Mouse (Mus musculus) heart, embryonic 13.5 days (tissue): ENCODE data around the gene Trip10. TPM values are rescaled to one million over a fixed set of nuclear protein-coding genes. Genes with fewer than 3 reads are reported as not detected.

ENCODE experiments used
- ATAC-seq: fragments of 200-750 bp; cut with Nextera tagmentation; 2 replicates; pipeline ENCODE4 v1.8.0; 2017; ENCODE audit warnings: moderate TSS enrichment; ENCODE audit not compliant: insufficient number of reproducible peaks, low FRiP score, low TSS enrichment; ENCODE audit errors: extremely low read depth
- H3K27ac ChIP-seq: fragments of 300-500 bp; sonication (generic); replicated peaks from 2 replicates; pipeline ENCODE4 v1.5.1; 2015; ENCODE audit warnings: moderate library complexity, mild to moderate bottlenecking, inconsistent platforms
- H3K27me3 ChIP-seq: fragments of 300-500 bp; sonication (generic); replicated peaks from 2 replicates; pipeline ENCODE4 v1.6.1; 2015; ENCODE audit warnings: mild to moderate bottlenecking, inconsistent platforms
- H3K36me3 ChIP-seq: fragments of 300-500 bp; sonication (generic); 2 replicates; pipeline ENCODE4 v1.6.1; 2015; ENCODE audit warnings: mild to moderate bottlenecking, inconsistent platforms
- H3K4me1 ChIP-seq: fragments of 300-500 bp; sonication (generic); 2 replicates; pipeline ENCODE4 v1.6.1; 2015; ENCODE audit warnings: inconsistent platforms
- H3K4me2 ChIP-seq: fragments of 300-500 bp; sonication (generic); 2 replicates; pipeline ENCODE4 v1.6.1; 2015; ENCODE audit warnings: inconsistent platforms, mild to moderate bottlenecking, moderate library complexity
- H3K4me3 ChIP-seq: fragments of 300-500 bp; sonication (generic); 2 replicates; pipeline ENCODE4 v1.5.1; 2015; ENCODE audit warnings: moderate library complexity, mild to moderate bottlenecking, inconsistent platforms
- H3K9ac ChIP-seq: fragments of 300-500 bp; sonication (generic); 2 replicates; pipeline ENCODE4 v1.6.1; 2015; ENCODE audit warnings: inconsistent platforms, mild to moderate bottlenecking, moderate library complexity
- H3K9me3 ChIP-seq: fragments of 300-500 bp; sonication (generic); 2 replicates; pipeline ENCODE4 v1.6.1; 2016; ENCODE audit warnings: inconsistent platforms
- WGBS: fragments of 180-500 bp; shearing (Covaris S2); methylation state at CpG from one replicate; pipeline ENCODE4 v1.1.7; 2015; ENCODE audit warnings: mixed read lengths; 5-methylcytosine and 5-hydroxymethylcytosine counted together
- polyA plus RNA-seq: library from polyadenylated mRNA; unstranded; fragments of >200 nt; fragmentation: Nextera tagmentation; extraction: Ambion mirVana; gene quantifications from 2 replicates; pipeline ENCODE4 v1.2.1, GENCODE M21; 2015

Gene Trip10
- 35.2 and 39.7 TPM in 2 replicates for polyA plus RNA-seq

GRCm38 (mm10) chr17:57249186-57250181, at the start of gene Trip10:
Gene Trip10, plus strand, starts transcription at chr17:57249455.
- peak; percentile 70 for ATAC-seq
- no peaks in the 10 kb centered on the region for H3K27me3 ChIP-seq
- peak within 1 kb of the TSS; percentile 95 for H3K27ac ChIP-seq
- peak within 1 kb of the TSS; percentile 99 for H3K4me2 ChIP-seq
- H3K4me1 ChIP-seq, result peaks cover 32% of the 10 kb centered on the region
- H3K9me3 ChIP-seq, result no peaks in the 10 kb centered on the region
- peak within 1 kb of the TSS; percentile 69 for H3K4me3 ChIP-seq
- under 1% methylated on average over 50 of the region's 52 CpGs for WGBS
- peaks cover 26% of the 10 kb centered on the region for H3K36me3 ChIP-seq
- peak within 1 kb of the TSS; percentile 84 for H3K9ac ChIP-seq

DNA sequence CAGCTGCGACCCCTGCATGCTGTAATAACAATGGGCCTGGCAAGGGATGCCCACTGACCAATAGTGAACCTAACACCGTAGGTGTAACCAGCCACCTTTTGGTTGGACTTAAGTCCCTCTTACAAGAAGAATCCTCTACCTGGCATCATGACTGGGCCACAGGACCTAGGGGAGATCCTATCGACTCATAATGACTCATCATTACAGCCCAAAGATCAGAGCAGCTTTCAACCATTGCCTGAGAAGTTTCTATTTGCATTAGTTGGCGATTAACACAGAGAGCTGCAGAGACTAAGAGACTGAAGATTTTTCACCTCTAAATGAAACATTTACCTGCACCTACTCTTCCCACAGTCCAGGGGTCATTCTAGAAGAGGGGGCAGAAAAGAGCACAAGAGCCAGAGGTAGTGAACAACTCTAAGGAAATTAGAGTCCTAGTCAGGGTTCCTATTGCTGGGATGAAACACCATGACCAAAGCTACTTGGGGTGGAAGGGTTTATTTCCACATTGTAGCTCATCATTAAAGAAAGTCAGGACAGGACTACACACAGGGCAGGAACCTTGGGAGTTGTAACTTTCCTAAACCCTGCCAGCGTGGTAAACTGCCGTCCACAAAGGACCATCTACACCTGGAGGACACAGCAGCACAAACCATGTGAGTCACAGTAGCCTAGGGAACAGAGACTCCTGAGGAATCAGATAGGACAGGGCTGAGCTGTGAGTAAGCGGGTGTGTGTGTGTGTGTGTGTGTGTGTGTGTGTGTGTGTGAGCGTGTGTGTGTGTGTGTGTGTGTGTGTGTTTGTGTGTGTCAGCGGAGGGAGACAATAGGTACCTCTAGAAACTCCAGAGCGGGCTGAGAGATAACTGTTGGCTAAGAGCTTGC, 47.2 kb upstream of the Trip10 start:
- no peaks in the 10 kb centered on the region for H3K9me3 ChIP-seq
- 72% methylated on average over 9 of the region's 10 CpGs for WGBS
- no peak overlapping the region for H3K4me2 ChIP-seq
- no peaks in the 10 kb centered on the region for H3K4me1 ChIP-seq
- H3K36me3 ChIP-seq, result no peaks in the 10 kb centered on the region
- H3K4me3 ChIP-seq, result no peak overlapping the region
- no peak for ATAC-seq
- no peak overlapping the region for H3K9ac ChIP-seq
- H3K27me3 ChIP-seq, result no peaks in the 10 kb centered on the region; the same call in 1 of the 2 replicates
- H3K27ac ChIP-seq, result no peak overlapping the region

DNA sequence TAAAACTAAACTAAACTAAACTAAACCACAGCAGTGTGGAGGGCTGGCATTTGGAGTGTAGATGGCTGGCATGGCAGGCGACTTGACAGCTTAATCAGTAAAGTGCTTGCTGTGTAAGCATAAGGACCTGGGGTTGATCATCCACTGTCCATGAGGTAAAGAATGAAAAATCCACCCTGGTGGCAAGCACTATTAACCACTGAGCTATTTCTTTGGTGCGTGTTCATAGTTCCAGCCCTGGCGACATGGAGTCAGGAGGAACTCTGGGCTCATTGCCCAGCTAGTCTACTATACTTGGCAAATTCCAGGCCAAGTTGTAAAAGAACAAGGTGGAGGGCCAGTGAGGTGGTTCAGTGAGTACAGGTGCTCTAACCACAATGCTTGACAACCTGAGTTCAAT, 41.3 kb upstream of the Trip10 start:
- Histone ChIP-seq H3K27ac (no peak overlapping the region), H3K4me1 (no peaks in the 10 kb centered on the region), H3K9me3 (no peaks in the 10 kb centered on the region), H3K4me2 (no peak overlapping the region), H3K27me3 (peaks cover under 1% of the 10 kb centered on the region; the same call in 1 of the 2 replicates), H3K4me3 (no peak overlapping the region), H3K9ac (no peak overlapping the region), H3K36me3 (no peaks in the 10 kb centered on the region)
- 71% methylated on average over 3 of the region's 3 CpGs for WGBS
- ATAC-seq, result no peak

- H3K9ac ChIP-seq, result no peak overlapping the region
- H3K4me2 ChIP-seq, result no peak overlapping the region
- no peaks in the 10 kb centered on the region for H3K36me3 ChIP-seq
- H3K4me1 ChIP-seq, result no peaks in the 10 kb centered on the region
- H3K27me3 ChIP-seq, result peaks cover 8% of the 10 kb centered on the region; the same call in 1 of the 2 replicates
- ATAC-seq, result no peak
- no peak overlapping the region for H3K4me3 ChIP-seq
- WGBS, result 65% methylated on average over 4 of the region's 4 CpGs
- no peaks in the 10 kb centered on the region for H3K9me3 ChIP-seq
- H3K27ac ChIP-seq, result no peak overlapping the region
These were observed 39.9 kb upstream of the Trip10 start for GRCm38 (mm10) chr17:57209330-57209729.

DNA sequence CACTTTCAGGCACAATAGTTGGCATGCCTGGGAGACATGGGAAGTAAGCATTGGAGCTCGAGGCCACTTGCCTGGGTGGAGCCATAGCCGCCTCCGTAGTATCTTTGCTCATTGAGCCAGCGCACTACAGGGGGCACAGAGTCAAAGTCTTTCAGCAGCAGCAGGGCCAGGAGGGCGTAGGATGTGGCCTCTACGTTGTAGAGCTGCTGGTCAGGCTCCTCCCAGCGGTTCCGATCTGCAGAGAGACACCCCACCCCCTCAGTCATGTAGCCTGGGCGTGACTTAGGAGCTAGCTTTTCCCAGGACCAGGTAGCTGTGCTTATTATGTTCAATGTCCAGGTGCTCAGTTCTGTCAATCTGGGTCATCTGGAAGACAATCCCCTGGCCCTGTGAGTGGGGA, 37.8 kb upstream of the Trip10 start:
- H3K36me3 ChIP-seq, result no peaks in the 10 kb centered on the region
- peaks cover 14% of the 10 kb centered on the region for H3K27me3 ChIP-seq
- H3K4me2 ChIP-seq, result no peak overlapping the region
- H3K27ac ChIP-seq, result no peak overlapping the region
- no peaks in the 10 kb centered on the region for H3K4me1 ChIP-seq
- H3K9me3 ChIP-seq, result no peaks in the 10 kb centered on the region
- 51% methylated on average over 9 of the region's 9 CpGs for WGBS
- no peak overlapping the region for H3K9ac ChIP-seq
- no peak overlapping the region for H3K4me3 ChIP-seq
- no peak for ATAC-seq

DNA sequence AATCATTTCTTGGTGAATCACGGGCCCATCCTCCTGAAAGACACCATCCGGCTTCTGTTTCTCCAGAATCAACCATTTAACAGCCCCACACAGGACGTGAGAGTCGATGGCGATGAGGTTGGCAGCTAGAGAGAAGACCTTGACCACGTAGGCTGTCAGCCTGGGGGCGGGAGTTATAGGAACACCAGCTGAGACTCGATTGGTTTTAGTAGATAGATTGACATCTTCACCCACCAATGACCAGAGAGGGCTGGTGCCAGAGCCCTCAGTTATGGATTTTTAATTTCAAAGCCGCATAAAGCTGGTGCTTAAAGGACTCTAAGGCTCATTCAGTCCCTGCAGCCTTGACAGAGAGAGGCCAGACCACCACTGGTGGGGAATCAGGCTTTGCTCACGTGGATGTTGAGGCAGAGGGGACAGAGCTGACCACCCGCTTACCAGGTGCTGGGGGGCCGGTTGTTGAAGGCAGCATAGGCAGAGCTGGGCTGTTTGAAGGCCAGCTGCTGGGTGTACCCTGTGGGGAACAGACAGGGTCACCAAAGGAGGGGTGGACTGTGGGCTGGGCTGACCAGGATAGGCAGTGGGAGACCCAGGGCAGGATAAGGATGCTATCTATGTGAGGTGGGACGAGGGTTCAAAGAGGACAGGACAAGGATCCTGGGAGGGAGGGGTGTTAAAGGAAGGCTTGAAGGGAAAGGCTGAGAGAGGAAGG, 34.4 kb upstream of the Trip10 start:
- no peak overlapping the region for H3K27ac ChIP-seq
- H3K9ac ChIP-seq, result no peak overlapping the region
- 36% methylated on average over 13 of the region's 13 CpGs for WGBS
- no peak for ATAC-seq
- no peak overlapping the region for H3K4me2 ChIP-seq
- H3K4me1 ChIP-seq, result no peaks in the 10 kb centered on the region
- H3K36me3 ChIP-seq, result no peaks in the 10 kb centered on the region
- no peak overlapping the region for H3K4me3 ChIP-seq
- no peaks in the 10 kb centered on the region for H3K9me3 ChIP-seq
- peaks cover 28% of the 10 kb centered on the region for H3K27me3 ChIP-seq

- no peak overlapping the region for H3K4me3 ChIP-seq
- H3K27me3 ChIP-seq, result peaks cover 43% of the 10 kb centered on the region
- no peaks in the 10 kb centered on the region for H3K4me1 ChIP-seq
- H3K9ac ChIP-seq, result no peak overlapping the region
- H3K27ac ChIP-seq, result no peak overlapping the region
- no peak for ATAC-seq
- H3K36me3 ChIP-seq, result no peaks in the 10 kb centered on the region
- 66% methylated on average over 12 of the region's 12 CpGs for WGBS
- H3K4me2 ChIP-seq, result no peak overlapping the region
- H3K9me3 ChIP-seq, result no peaks in the 10 kb centered on the region
These were observed 30.8 kb upstream of the Trip10 start for GRCm38 (mm10) chr17:57218335-57218900.

DNA sequence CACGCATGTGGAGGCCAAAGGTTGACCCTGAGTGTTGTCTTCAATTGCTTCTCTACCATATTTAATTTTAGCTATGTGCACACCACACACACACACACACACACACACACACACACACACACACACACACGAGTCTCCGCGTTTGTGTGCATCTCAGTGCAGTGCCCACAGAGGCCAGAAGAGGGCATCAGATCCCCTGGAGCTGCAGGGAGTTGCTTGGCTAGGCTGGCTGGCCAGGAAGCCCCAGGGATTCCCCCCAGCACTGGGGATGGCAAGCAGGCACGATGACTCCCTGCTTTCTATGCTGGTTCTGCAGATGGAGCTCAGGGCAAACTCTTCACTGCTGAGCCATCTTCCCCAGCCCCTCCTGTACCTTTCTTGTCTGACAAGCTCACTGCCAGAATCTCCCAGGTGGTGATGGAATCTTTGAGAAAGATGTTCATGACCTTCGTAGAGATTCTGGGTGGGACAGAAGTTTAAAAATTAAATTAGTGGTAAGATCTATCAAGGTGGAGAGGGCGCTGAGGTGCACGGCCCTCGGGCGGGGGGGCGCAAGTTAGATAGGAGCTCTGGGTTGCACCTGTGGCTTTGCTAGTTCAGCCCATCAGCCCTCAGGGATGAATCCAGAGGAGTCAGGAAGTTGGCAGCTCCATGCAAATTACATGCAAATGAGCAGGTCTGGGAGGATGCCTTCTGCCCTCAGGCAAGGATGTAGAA, 29.9 kb upstream of the Trip10 start:
- no peak for ATAC-seq
- Histone ChIP-seq H3K36me3 (no peaks in the 10 kb centered on the region), H3K4me2 (no peak overlapping the region), H3K27me3 (peaks cover 50% of the 10 kb centered on the region), H3K9me3 (no peaks in the 10 kb centered on the region), H3K9ac (no peak overlapping the region), H3K27ac (no peak overlapping the region), H3K4me1 (no peaks in the 10 kb centered on the region), H3K4me3 (no peak overlapping the region)
- 27% methylated on average over 11 of the region's 11 CpGs for WGBS

GRCm38 (mm10) chr17:57219884-57220207, 29.4 kb upstream of the Trip10 start:
- Histone ChIP-seq H3K36me3 (no peaks in the 10 kb centered on the region), H3K9me3 (no peaks in the 10 kb centered on the region), H3K9ac (no peak overlapping the region), H3K27ac (no peak overlapping the region), H3K27me3 (peaks cover 55% of the 10 kb centered on the region), H3K4me2 (no peak overlapping the region), H3K4me1 (no peaks in the 10 kb centered on the region), H3K4me3 (no peak overlapping the region)
- ATAC-seq, result no peak
- 18% methylated on average over 3 of the region's 3 CpGs for WGBS

GRCm38 (mm10) chr17:57221911-57222310, 27.3 kb upstream of the Trip10 start:
- Histone ChIP-seq H3K4me2 (no peak overlapping the region), H3K4me1 (no peaks in the 10 kb centered on the region), H3K4me3 (no peak overlapping the region), H3K9ac (no peak overlapping the region), H3K9me3 (no peaks in the 10 kb centered on the region), H3K27ac (no peak overlapping the region), H3K27me3 (peaks cover 63% of the 10 kb centered on the region), H3K36me3 (no peaks in the 10 kb centered on the region)
- no peak for ATAC-seq
- WGBS, result 45% methylated on average over 4 of the region's 4 CpGs
